Mouse (Mus musculus) CH12.LX (cell line): Measurements from ENCODE around the gene C2cd4a.

Source experiments
- CHD2 ChIP-seq: IDR thresholded peaks from 2 replicates; pipeline ENCODE4 v1.6.1; 2011; ENCODE audit warnings: low read length, improper control_type of control experiment
- CTCF ChIP-seq, 2 experiments: IDR thresholded peaks in 1 of 2; conservative IDR thresholded peaks in 1 of 2; 2 replicates each; pipeline ENCODE4 v1.5.1; 2011 to 2012; ENCODE audit warnings: low read depth in 2 of 2, low read length in 2 of 2, improper control_type of control experiment in 1 of 2, inconsistent platforms in 1 of 2, mild to moderate bottlenecking in 1 of 2, moderate library complexity in 1 of 2
- ELF1 ChIP-seq: IDR thresholded peaks from 2 replicates; pipeline ENCODE4 v1.6.1; 2014; ENCODE audit warnings: low read depth, mild to moderate bottlenecking, inconsistent platforms, low read length, improper control_type of control experiment
- EP300 ChIP-seq: IDR thresholded peaks from 2 replicates; pipeline ENCODE4 v1.6.1; 2011; ENCODE audit warnings: low read length, improper control_type of control experiment
- KAT2A ChIP-seq: IDR thresholded peaks from 2 replicates; pipeline ENCODE4 v1.6.1; 2012; ENCODE audit warnings: low read length, improper control_type of control experiment, inconsistent platforms; ENCODE audit not compliant: insufficient replicate concordance
- MAZ ChIP-seq: IDR thresholded peaks from 2 replicates; pipeline ENCODE4 v1.6.1; 2012; ENCODE audit warnings: low read depth, mild to moderate bottlenecking, inconsistent platforms, low read length, improper control_type of control experiment, moderate library complexity
- MEF2A ChIP-seq: IDR thresholded peaks from 2 replicates; pipeline ENCODE4 v1.6.1; 2014; ENCODE audit warnings: low read depth, mild to moderate bottlenecking, inconsistent platforms, low read length, improper control_type of control experiment, borderline replicate concordance
- NRF1 ChIP-seq: IDR thresholded peaks from 2 replicates; pipeline ENCODE4 v1.6.1; 2014; ENCODE audit warnings: low read depth, mild to moderate bottlenecking, inconsistent platforms, low read length, improper control_type of control experiment, moderate library complexity
- POLR2A ChIP-seq: IDR thresholded peaks from 2 replicates; pipeline ENCODE4 v1.6.1; 2011; ENCODE audit warnings: low read depth, mild to moderate bottlenecking, improper control_type of control experiment, low read length
- SIN3A ChIP-seq: IDR thresholded peaks from 2 replicates; pipeline ENCODE4 v1.6.1; 2012; ENCODE audit warnings: low read length, improper control_type of control experiment, inconsistent platforms
- TCF12 ChIP-seq: IDR thresholded peaks from 2 replicates; pipeline ENCODE4 v1.6.1; 2014; ENCODE audit warnings: low read depth, mild to moderate bottlenecking, inconsistent platforms, low read length, improper control_type of control experiment
- ZC3H11A ChIP-seq: IDR thresholded peaks from 2 replicates; pipeline ENCODE4 v1.6.1; 2012; ENCODE audit warnings: low read depth, mild to moderate bottlenecking, inconsistent platforms, low read length, improper control_type of control experiment

DNA sequence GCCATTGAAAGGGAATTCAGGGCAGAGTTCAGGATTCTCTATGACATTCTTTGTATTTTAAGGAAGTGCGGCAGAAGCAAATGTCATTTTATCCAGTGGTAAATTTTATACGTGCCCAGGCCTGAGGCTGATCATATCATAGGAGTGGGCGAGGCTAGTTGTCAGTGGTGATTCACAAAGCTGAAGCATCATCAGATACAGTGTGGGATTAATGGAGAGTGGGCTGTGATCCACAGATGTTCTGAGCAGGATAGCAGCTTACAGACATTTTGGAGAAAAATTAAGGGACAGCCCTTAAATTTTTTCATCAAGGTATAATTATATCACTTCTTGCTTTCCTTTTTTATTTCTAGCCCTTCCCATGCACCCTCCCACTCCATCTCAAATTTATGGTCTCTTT is 48.7 kb downstream of the C2cd4a start:
- TF ChIP-seq CHD2 (no peak), CTCF (conservative IDR thresholded peaks at IDR 0.05 in 1 of 2, IDR thresholded peaks at IDR 0.05 in 1 of 2; ENCODE audit: low read depth in 2 of 2, low read length in 2 of 2) (no peak), POLR2A (no peak), ELF1 (no peak), EP300 (no peak), TCF12 (no peak), ZC3H11A (no peak), SIN3A (no peak), KAT2A (no peak), MAZ (no peak), MEF2A (no peak), NRF1 (no peak)
